Mouse (Mus musculus) frontal cortex, postnatal 25 days (tissue): Measurements from ENCODE around the gene Gm20888.
"Not testable (repeated sequence)": the region's sequence is repeated elsewhere in the genome, so short reads cannot be mapped to it uniquely, and the experiment has no call there.

Experiments used
- DNase-seq, 2 experiments: peaks; one replicate each; pipeline ENCODE4 v3.0.0; 2022; ENCODE audit warnings: low spot score in 2 of 2

The Gm20888 gene

DNA sequence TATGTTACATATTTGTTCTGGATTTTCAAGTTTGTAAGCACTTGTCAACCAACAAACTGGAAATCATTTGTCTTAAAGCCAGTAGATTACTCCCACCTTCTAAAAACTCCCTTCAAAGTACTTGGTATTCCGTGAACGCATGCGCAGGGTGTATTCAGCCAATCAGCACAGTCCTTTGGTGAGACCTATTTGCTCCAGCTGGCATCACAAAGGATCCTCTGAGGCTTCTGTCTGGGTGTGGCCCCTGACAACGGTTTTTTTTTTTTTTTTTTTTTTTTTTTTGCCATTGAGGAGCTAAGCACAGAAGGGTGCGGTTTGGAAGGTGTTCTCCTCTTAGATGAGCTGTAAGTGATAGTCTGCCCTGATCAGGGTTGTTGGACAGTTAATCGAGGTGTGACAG lies at the start of gene Gm20888:
Gene Gm20888, plus strand, starts transcription at position 301 of the 400 bp plus-strand sequence.
- not testable (repeated sequence) for DNase-seq
